In genomic region chr8:116096666-116097065, GRCm38 (mm10) we compare ENCODE assay signal across 14 mouse cellular contexts.
DNase-seq lines count a peak whose midpoint lies in the region; ATAC-seq lines count a peak whose summit lies in the region.
"Had no signal": no experiment of that assay in that cellular context is flagged by ENCODE, and none has a peak within 500 bp of the region (broad histone marks: within the 10 kb centered on the region; RNA-seq: fewer than 3 reads in every experiment).

No protein-coding gene starts in this region.

- DNase-seq in heart, adult 18-20 months = no peak
- peak; percentile 21 for DNase-seq in urinary bladder, postnatal 14 days (ENCODE audit: low spot score)
- no peak for DNase-seq in urinary bladder, postnatal 4 days (ENCODE audit: low spot score in 2 of 2)
- DNase-seq in kidney, postnatal 10 days = peak; percentile 57
- DNase-seq in gastrocnemius, adult 18-20 months (ENCODE audit: low spot score) = no peak
- DNase-seq in natural killer cell, adult 2 months (ENCODE audit: low spot score in 2 of 2) = no peak
- DNase-seq: cerebellum, postnatal 25 days; layer of hippocampus, adult 9-11 months had no signal

- no peaks in the 10 kb centered on the region for H3K9me3 ChIP-seq in heart, embryonic 12.5 days (replicated peaks)
- no peaks in the 10 kb centered on the region for H3K9me3 ChIP-seq in forebrain, embryonic 13.5 days (replicated peaks)
- H3K9me3 ChIP-seq: embryonic facial prominence, embryonic 13.5 days; forebrain, embryonic 15.5 days; liver, embryonic 12.5 days had no signal

- H3K4me1 ChIP-seq in heart, embryonic 12.5 days (replicated peaks) = 0 out of 2 replicates have a peak, but pooled peaks cover 5% of the 10 kb centered on the region
- H3K4me1 ChIP-seq in forebrain, embryonic 13.5 days = no peaks in the 10 kb centered on the region
- H3K4me1 ChIP-seq: forebrain, embryonic 15.5 days; liver, embryonic 12.5 days; megakaryocyte, embryonic 14.5 days had no signal

- no peak overlapping the region for H3K4me3 ChIP-seq in heart, embryonic 12.5 days
- no peak overlapping the region for H3K4me3 ChIP-seq in forebrain, embryonic 13.5 days
- H3K4me3 ChIP-seq: embryonic facial prominence, embryonic 13.5 days; forebrain, embryonic 15.5 days; liver, embryonic 12.5 days; megakaryocyte, embryonic 14.5 days had no signal

- H3K27me3 ChIP-seq in heart, embryonic 12.5 days (replicated peaks) = no peaks in the 10 kb centered on the region
- H3K27me3 ChIP-seq in forebrain, embryonic 13.5 days = no peaks in the 10 kb centered on the region
- H3K27me3 ChIP-seq: forebrain, embryonic 15.5 days; liver, embryonic 12.5 days; megakaryocyte, embryonic 14.5 days had no signal

- 34% methylated on average over 3 of the region's 3 CpGs for WGBS in heart, embryonic 12.5 days
- 73% methylated on average over 3 of the region's 3 CpGs for WGBS in forebrain, embryonic 13.5 days

- no peak overlapping the region for H3K9ac ChIP-seq in heart, embryonic 12.5 days
- no peak overlapping the region for H3K9ac ChIP-seq in forebrain, embryonic 13.5 days
- H3K9ac ChIP-seq: embryonic facial prominence, embryonic 13.5 days; forebrain, embryonic 15.5 days; liver, embryonic 12.5 days had no signal

- H3K4me2 ChIP-seq in heart, embryonic 12.5 days = no peak overlapping the region
- no peak overlapping the region for H3K4me2 ChIP-seq in forebrain, embryonic 13.5 days
- H3K4me2 ChIP-seq: embryonic facial prominence, embryonic 13.5 days; forebrain, embryonic 15.5 days; liver, embryonic 12.5 days had no signal

- H3K27ac ChIP-seq in heart, embryonic 12.5 days (ENCODE audit: poor library complexity, severe bottlenecking) = no peak overlapping the region
- H3K27ac ChIP-seq in forebrain, embryonic 13.5 days = no peak overlapping the region
- H3K27ac ChIP-seq: embryonic facial prominence, embryonic 13.5 days; forebrain, embryonic 15.5 days; liver, embryonic 12.5 days had no signal

- H3K36me3 ChIP-seq in heart, embryonic 12.5 days = no peaks in the 10 kb centered on the region
- H3K36me3 ChIP-seq in forebrain, embryonic 13.5 days (ENCODE audit: poor library complexity, severe bottlenecking) = no peaks in the 10 kb centered on the region
- H3K36me3 ChIP-seq: embryonic facial prominence, embryonic 13.5 days; forebrain, embryonic 15.5 days; liver, embryonic 12.5 days had no signal

- 0 out of 2 replicates have a peak, but pooled peaks have one; percentile 29 for ATAC-seq in heart, embryonic 12.5 days (ENCODE audit: insufficient number of reproducible peaks, low FRiP score)
- no peak for ATAC-seq in forebrain, embryonic 13.5 days
- ATAC-seq: forebrain, embryonic 15.5 days; liver, embryonic 12.5 days had no signal

Comparison
In these comparisons a context has a peak if more than half of its experiments do, and no peak if none do; other contexts are left out.
1. DNase-seq: peak in urinary bladder, postnatal 14 days (single experiment) and kidney, postnatal 10 days (single experiment); none in heart, adult 18-20 months (0 of 2), urinary bladder, postnatal 4 days (0 of 2), gastrocnemius, adult 18-20 months (single experiment) and natural killer cell, adult 2 months (0 of 2).